Mouse (Mus musculus) embryonic facial prominence, embryonic 12.5 days (tissue): ENCODE measurements around the gene B230118H07Rik. TPM values are rescaled to one million over a fixed set of nuclear protein-coding genes. Genes with fewer than 3 reads are reported as not detected.
A peak's percentile ranks its signal among the peaks of the same experiment; 100 is the strongest.

Experiments
- ATAC-seq: fragments of 200-750 bp; cut with Nextera tagmentation; 2 replicates; pipeline ENCODE4 v1.8.0; 2017; ENCODE audit not compliant: insufficient number of reproducible peaks, insufficient read depth, low FRiP score, low TSS enrichment
- H3K27ac ChIP-seq: fragments of 300-500 bp; sonication (generic); 2 replicates; pipeline ENCODE4 v1.5.1; 2016; ENCODE audit warnings: mild to moderate bottlenecking
- H3K27me3 ChIP-seq: fragments of 300-500 bp; sonication (generic); 2 replicates; pipeline ENCODE4 v1.6.1; 2016; ENCODE audit warnings: mild to moderate bottlenecking, moderate library complexity
- H3K36me3 ChIP-seq: fragments of 300-500 bp; sonication (generic); 2 replicates; pipeline ENCODE4 v1.6.1; 2016; ENCODE audit warnings: mild to moderate bottlenecking
- H3K4me1 ChIP-seq: fragments of 300-500 bp; sonication (generic); 2 replicates; pipeline ENCODE4 v1.6.1; 2016
- H3K4me2 ChIP-seq: fragments of 300-500 bp; sonication (generic); replicated peaks from 2 replicates; pipeline ENCODE4 v1.6.1; 2016; ENCODE audit warnings: mild to moderate bottlenecking, moderate library complexity
- H3K4me3 ChIP-seq: fragments of 300-500 bp; sonication (generic); 2 replicates; pipeline ENCODE4 v1.5.1; 2016; ENCODE audit warnings: mild to moderate bottlenecking
- H3K9ac ChIP-seq: fragments of 300-500 bp; sonication (generic); 2 replicates; pipeline ENCODE4 v1.6.1; 2016; ENCODE audit warnings: mild to moderate bottlenecking, moderate library complexity
- H3K9me3 ChIP-seq: fragments of 300-500 bp; sonication (generic); 2 replicates; pipeline ENCODE4 v1.6.1; 2016; ENCODE audit warnings: mild to moderate bottlenecking, moderate library complexity
- WGBS: fragments of 180-500 bp; shearing (Covaris S2); methylation state at CpG from one replicate; pipeline ENCODE4 v1.1.7; 2016; 5-methylcytosine and 5-hydroxymethylcytosine counted together
- polyA plus RNA-seq: library from polyadenylated mRNA; unstranded; fragments of >200 nt; fragmentation: Nextera tagmentation; extraction: Ambion mirVana; gene quantifications from 2 replicates; pipeline ENCODE4 v1.2.1, GENCODE M21; 2016

B230118H07Rik gene
- polyA plus RNA-seq, 1 experiment from 2014 or later, result 59.3 TPM

GRCm38 (mm10) chr2:101603099-101603498 is 46.2 kb downstream of the B230118H07Rik start:
- Histone ChIP-seq H3K4me3 (no peak overlapping the region), H3K36me3 (no peaks in the 10 kb centered on the region), H3K9ac (no peak overlapping the region), H3K9me3 (no peaks in the 10 kb centered on the region), H3K27ac (no peak overlapping the region), H3K27me3 (no peaks in the 10 kb centered on the region), H3K4me2 (no peak overlapping the region), H3K4me1 (peaks cover 22% of the 10 kb centered on the region)
- no peak for ATAC-seq
- WGBS, result 82% methylated on average over 1 of the region's 1 CpGs

DNA sequence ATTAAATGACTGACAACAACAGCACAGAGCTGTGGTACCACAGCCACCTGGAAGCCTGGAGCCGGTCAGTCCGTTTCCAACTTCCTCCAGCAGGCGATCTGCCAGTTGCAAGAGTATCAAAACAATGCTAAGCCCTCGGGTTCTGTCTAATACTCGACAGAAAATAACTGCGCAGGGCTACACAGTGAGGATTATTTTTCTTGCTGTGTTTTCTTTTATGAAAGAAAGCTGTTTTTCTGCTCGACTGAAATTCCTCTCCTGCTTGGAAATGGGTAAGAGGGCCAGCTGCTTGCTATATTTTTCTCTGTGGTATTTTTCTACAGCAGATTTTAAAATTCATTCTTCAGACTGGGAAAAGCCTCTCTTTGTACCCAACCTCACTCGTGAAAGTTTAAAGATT is 48.6 kb downstream of the B230118H07Rik start:
- H3K27ac ChIP-seq, result peak overlapping the region; percentile 86
- H3K9ac ChIP-seq, result no peak overlapping the region
- no peaks in the 10 kb centered on the region for H3K27me3 ChIP-seq
- peak; percentile 75; the same call in 1 of the 2 replicates for ATAC-seq
- H3K4me3 ChIP-seq, result no peak overlapping the region
- 0 out of 2 replicates have a peak overlapping the region, but pooled peaks have one; percentile 24 for H3K4me2 ChIP-seq
- 10% methylated on average over 8 of the region's 8 CpGs for WGBS
- no peaks in the 10 kb centered on the region for H3K36me3 ChIP-seq
- no peaks in the 10 kb centered on the region for H3K9me3 ChIP-seq
- peaks cover 22% of the 10 kb centered on the region for H3K4me1 ChIP-seq

- no peaks in the 10 kb centered on the region for H3K36me3 ChIP-seq
- no peaks in the 10 kb centered on the region for H3K9me3 ChIP-seq
- 69% methylated on average over 13 of the region's 13 CpGs for WGBS
- no peaks in the 10 kb centered on the region for H3K27me3 ChIP-seq
- H3K9ac ChIP-seq, result no peak overlapping the region
- no peak overlapping the region for H3K27ac ChIP-seq
- ATAC-seq, result no peak
- H3K4me1 ChIP-seq, result peaks cover 22% of the 10 kb centered on the region
- no peak overlapping the region for H3K4me3 ChIP-seq
- H3K4me2 ChIP-seq, result no peak overlapping the region
Observed at GRCm38 (mm10) chr2:101598190-101599181, 50.8 kb downstream of the B230118H07Rik start.

- H3K4me3 ChIP-seq, result no peak overlapping the region
- H3K4me2 ChIP-seq, result no peak overlapping the region
- H3K9ac ChIP-seq, result no peak overlapping the region
- H3K27ac ChIP-seq, result no peak overlapping the region
- no peaks in the 10 kb centered on the region for H3K36me3 ChIP-seq
- no peak for ATAC-seq
- no peaks in the 10 kb centered on the region for H3K27me3 ChIP-seq
- peaks cover 34% of the 10 kb centered on the region for H3K4me1 ChIP-seq
- H3K9me3 ChIP-seq, result no peaks in the 10 kb centered on the region
Observed at GRCm38 (mm10) chr2:101597186-101597585, 52.1 kb downstream of the B230118H07Rik start.

DNA sequence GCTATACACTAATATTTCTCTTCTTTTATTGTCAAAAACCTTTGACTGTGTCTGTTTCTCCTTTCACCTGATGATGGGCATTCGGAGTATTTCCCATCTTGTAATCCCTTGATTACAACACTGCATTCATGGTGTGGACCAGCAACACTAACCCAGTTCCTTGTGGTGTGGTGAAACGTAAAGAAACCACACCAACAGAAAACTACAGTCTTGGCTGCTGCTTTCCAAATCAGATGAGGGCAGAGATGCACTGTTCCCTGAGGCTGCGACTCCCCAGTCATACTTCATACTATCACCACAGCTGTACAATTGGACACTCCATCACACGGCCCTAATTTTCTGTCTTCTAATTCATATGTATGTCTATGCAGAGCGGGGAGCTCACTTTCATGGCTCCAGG is 54.7 kb downstream of the B230118H07Rik start:
- Histone ChIP-seq H3K4me1 (peaks cover 29% of the 10 kb centered on the region), H3K4me3 (no peak overlapping the region), H3K9me3 (no peaks in the 10 kb centered on the region), H3K27ac (no peak overlapping the region), H3K4me2 (no peak overlapping the region), H3K9ac (no peak overlapping the region), H3K27me3 (no peaks in the 10 kb centered on the region), H3K36me3 (no peaks in the 10 kb centered on the region)
- no peak for ATAC-seq
- WGBS, result 87% methylated on average over 5 of the region's 5 CpGs

GRCm38 (mm10) chr2:101592886-101593285 is 56.4 kb downstream of the B230118H07Rik start:
- H3K9ac ChIP-seq, result no peak overlapping the region
- H3K4me1 ChIP-seq, result peaks cover 21% of the 10 kb centered on the region
- H3K4me2 ChIP-seq, result no peak overlapping the region
- no peak overlapping the region for H3K4me3 ChIP-seq
- WGBS, result 43% methylated on average over 8 of the region's 8 CpGs
- no peaks in the 10 kb centered on the region for H3K27me3 ChIP-seq
- H3K9me3 ChIP-seq, result no peaks in the 10 kb centered on the region
- no peak; the same call in 1 of the 2 replicates for ATAC-seq
- H3K36me3 ChIP-seq, result no peaks in the 10 kb centered on the region
- no peak overlapping the region for H3K27ac ChIP-seq

- Histone ChIP-seq H3K27ac (no peak overlapping the region), H3K9me3 (no peaks in the 10 kb centered on the region), H3K9ac (no peak overlapping the region), H3K27me3 (no peaks in the 10 kb centered on the region), H3K36me3 (no peaks in the 10 kb centered on the region), H3K4me1 (peaks cover 21% of the 10 kb centered on the region), H3K4me3 (no peak overlapping the region), H3K4me2 (no peak overlapping the region)
- 22% methylated on average over 10 of the region's 10 CpGs for WGBS
- peak; percentile 62; the same call in 1 of the 2 replicates for ATAC-seq
Observed at GRCm38 (mm10) chr2:101592023-101592841, 57.1 kb downstream of the B230118H07Rik start.

- Histone ChIP-seq H3K27ac (no peak overlapping the region), H3K9me3 (no peaks in the 10 kb centered on the region), H3K9ac (no peak overlapping the region), H3K4me1 (peaks cover 21% of the 10 kb centered on the region), H3K27me3 (no peaks in the 10 kb centered on the region), H3K36me3 (no peaks in the 10 kb centered on the region), H3K4me2 (no peak overlapping the region), H3K4me3 (no peak overlapping the region)
- ATAC-seq, result no peak
- WGBS, result 60% methylated on average over 8 of the region's 8 CpGs
Observed at GRCm38 (mm10) chr2:101591356-101591755, 58.0 kb downstream of the B230118H07Rik start.

- no peak overlapping the region for H3K27ac ChIP-seq
- no peak overlapping the region for H3K9ac ChIP-seq
- no peaks in the 10 kb centered on the region for H3K27me3 ChIP-seq
- H3K9me3 ChIP-seq, result no peaks in the 10 kb centered on the region
- 81% methylated on average over 3 of the region's 3 CpGs for WGBS
- H3K4me3 ChIP-seq, result no peak overlapping the region
- ATAC-seq, result no peak
- no peaks in the 10 kb centered on the region for H3K4me1 ChIP-seq
- no peaks in the 10 kb centered on the region for H3K36me3 ChIP-seq
- no peak overlapping the region for H3K4me2 ChIP-seq
Observed at GRCm38 (mm10) chr2:101581418-101581817, 67.9 kb downstream of the B230118H07Rik start.

DNA sequence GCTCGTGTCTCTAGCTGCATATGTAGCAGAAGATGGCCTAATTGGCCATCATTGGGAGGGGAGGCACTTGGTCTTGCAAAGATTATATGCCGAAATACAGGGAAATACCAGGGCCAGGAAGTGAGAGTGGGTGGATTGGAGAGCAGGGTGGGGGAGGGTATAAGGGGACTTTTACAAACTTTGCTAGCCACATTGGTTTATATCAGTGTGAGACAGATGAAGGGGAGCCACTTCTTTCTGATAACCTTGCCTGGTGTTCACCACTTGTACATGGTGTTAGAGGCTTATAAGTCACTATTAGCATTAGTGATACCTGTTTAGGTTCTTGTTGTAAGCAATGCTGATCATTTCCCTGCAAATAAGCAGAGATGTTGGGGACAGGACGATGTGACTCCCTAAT is 68.4 kb downstream of the B230118H07Rik start:
- Histone ChIP-seq H3K27ac (no peak overlapping the region), H3K4me1 (no peaks in the 10 kb centered on the region), H3K4me3 (no peak overlapping the region), H3K9ac (no peak overlapping the region), H3K9me3 (no peaks in the 10 kb centered on the region), H3K27me3 (no peaks in the 10 kb centered on the region), H3K36me3 (no peaks in the 10 kb centered on the region), H3K4me2 (no peak overlapping the region)
- 68% methylated on average over 3 of the region's 3 CpGs for WGBS
- no peak for ATAC-seq

DNA sequence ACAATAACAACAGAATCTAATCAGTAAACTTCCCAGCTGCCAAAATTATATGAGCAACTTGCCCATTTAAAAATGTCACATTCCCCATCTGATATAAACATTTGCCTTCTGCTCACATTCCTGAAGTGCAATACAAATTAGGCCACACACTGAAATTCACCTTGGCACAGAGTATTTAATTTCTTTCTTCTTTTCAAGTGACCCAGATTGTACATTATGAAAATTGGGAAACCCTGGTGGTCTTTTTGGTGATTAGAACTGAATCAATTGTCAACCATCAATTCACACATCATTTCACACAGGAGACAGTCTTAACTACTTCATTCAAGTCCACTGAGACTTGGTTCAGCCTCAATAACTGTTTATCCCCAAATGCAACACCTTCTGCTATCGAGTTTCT is 68.9 kb downstream of the B230118H07Rik start:
- WGBS, result 53% methylated on average over 1 of the region's 1 CpGs
- H3K4me1 ChIP-seq, result no peaks in the 10 kb centered on the region
- no peak for ATAC-seq
- H3K4me2 ChIP-seq, result no peak overlapping the region
- H3K9ac ChIP-seq, result no peak overlapping the region
- H3K27ac ChIP-seq, result no peak overlapping the region
- no peaks in the 10 kb centered on the region for H3K27me3 ChIP-seq
- H3K4me3 ChIP-seq, result no peak overlapping the region
- H3K9me3 ChIP-seq, result no peaks in the 10 kb centered on the region
- H3K36me3 ChIP-seq, result no peaks in the 10 kb centered on the region
